Mouse (Mus musculus) stomach, postnatal 0 days (tissue): Measurements from ENCODE around the gene Rexo4.

Source experiments
- CTCF ChIP-seq: IDR thresholded peaks from 2 replicates; pipeline ENCODE4 v1.5.1; 2016; ENCODE audit warnings: antibody characterized with exemption, low read depth, mild to moderate bottlenecking, moderate library complexity
- EP300 ChIP-seq: optimal IDR thresholded peaks from 2 replicates; pipeline ENCODE3; 2016; ENCODE audit warnings: antibody characterized with exemption

GRCm38 (mm10) chr2:26943253-26943652 is 20.9 kb downstream of the Rexo4 start:
- TF ChIP-seq CTCF (no peak), EP300 (no peak)
